Mouse (Mus musculus) liver, embryonic 12.5 days (tissue): Measurements from ENCODE around the gene Gm28374. TPM values are rescaled to one million over a fixed set of nuclear protein-coding genes. Genes with fewer than 3 reads are reported as not detected.

Experiments
- ATAC-seq: fragments of 200-750 bp; cut with Nextera tagmentation; 2 replicates; pipeline ENCODE4 v1.8.0; 2017; ENCODE audit warnings: moderate number of reproducible peaks, mild to moderate bottlenecking, moderate library complexity
- H3K27ac ChIP-seq: fragments of 300-500 bp; sonication (generic); 2 replicates; pipeline ENCODE4 v1.5.1; 2016; ENCODE audit warnings: mild to moderate bottlenecking
- H3K27me3 ChIP-seq: fragments of 300-500 bp; sonication (generic); replicated peaks from 2 replicates; pipeline ENCODE4 v1.6.1; 2016; ENCODE audit warnings: mild to moderate bottlenecking, moderate library complexity
- H3K36me3 ChIP-seq: fragments of 300-500 bp; sonication (generic); 2 replicates; pipeline ENCODE4 v1.6.1; 2016; ENCODE audit warnings: mild to moderate bottlenecking, moderate library complexity
- H3K4me1 ChIP-seq: fragments of 300-500 bp; sonication (generic); 2 replicates; pipeline ENCODE4 v1.6.1; 2016
- H3K4me2 ChIP-seq: fragments of 300-500 bp; sonication (generic); 2 replicates; pipeline ENCODE4 v1.6.1; 2016; ENCODE audit warnings: mild to moderate bottlenecking, moderate library complexity
- H3K4me3 ChIP-seq: fragments of 300-500 bp; sonication (generic); 2 replicates; pipeline ENCODE4 v1.5.1; 2016; ENCODE audit warnings: mild to moderate bottlenecking, moderate library complexity
- H3K9ac ChIP-seq: fragments of 300-500 bp; sonication (generic); 2 replicates; pipeline ENCODE4 v1.6.1; 2016; ENCODE audit warnings: mild to moderate bottlenecking, moderate library complexity
- H3K9me3 ChIP-seq: fragments of 300-500 bp; sonication (generic); replicated peaks from 2 replicates; pipeline ENCODE4 v1.6.1; 2016; ENCODE audit warnings: mild to moderate bottlenecking, moderate library complexity
- WGBS: fragments of 180-500 bp; shearing (Covaris S2); methylation state at CpG from one replicate; pipeline ENCODE4 v1.1.7; 2016; ENCODE audit not compliant: insufficient replicate concordance; 5-methylcytosine and 5-hydroxymethylcytosine counted together
- polyA plus RNA-seq: library from polyadenylated mRNA; unstranded; fragments of >200 nt; fragmentation: Nextera tagmentation; extraction: Ambion mirVana; gene quantifications from 2 replicates; pipeline ENCODE4 v1.2.1, GENCODE M21; 2016

Gene Gm28374
- polyA plus RNA-seq, 1 experiment from 2014 or later, result 0.37 TPM

DNA sequence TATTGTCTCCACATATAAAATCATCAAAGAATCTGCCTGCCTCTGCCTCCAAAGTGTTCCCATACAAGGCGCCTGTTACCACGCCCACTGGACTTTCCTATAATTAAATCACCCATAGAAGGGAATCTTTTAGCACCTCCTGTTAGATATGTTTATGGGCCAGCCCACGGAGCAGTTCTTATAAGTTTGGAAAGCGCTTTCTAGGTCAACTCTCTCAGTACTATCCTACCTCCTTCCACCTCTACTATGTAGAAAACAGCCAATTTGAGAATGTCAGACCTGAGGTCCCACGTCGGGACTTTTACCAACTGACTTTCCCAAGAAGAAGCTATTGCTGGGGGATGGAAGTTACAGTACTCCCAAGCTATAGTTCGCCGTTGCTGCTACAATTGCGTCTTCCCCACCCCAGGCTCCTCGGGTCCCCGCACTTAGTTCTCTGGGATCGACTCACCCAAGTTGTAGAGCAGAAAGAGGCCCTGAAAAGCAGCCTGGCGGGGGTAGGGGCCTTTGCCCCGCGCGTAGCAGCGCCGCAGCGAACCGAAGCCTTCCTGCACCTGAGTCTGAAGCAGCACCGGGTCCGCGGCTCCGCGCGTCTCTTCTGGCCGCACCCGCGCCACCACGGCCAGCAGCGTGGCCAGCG is 35.4 kb upstream of the Gm28374 start:
- ATAC-seq, result no peak
- Histone ChIP-seq H3K9me3 (no peaks in the 10 kb centered on the region), H3K4me2 (peak overlapping the region; percentile 95), H3K4me1 (peaks cover 31% of the 10 kb centered on the region), H3K27ac (peak overlapping the region; percentile 97), H3K36me3 (peaks cover 64% of the 10 kb centered on the region), H3K9ac (peak overlapping the region; percentile 88), H3K27me3 (no peaks in the 10 kb centered on the region), H3K4me3 (peak overlapping the region; percentile 79)
- 2% methylated on average over 32 of the region's 32 CpGs for WGBS

DNA sequence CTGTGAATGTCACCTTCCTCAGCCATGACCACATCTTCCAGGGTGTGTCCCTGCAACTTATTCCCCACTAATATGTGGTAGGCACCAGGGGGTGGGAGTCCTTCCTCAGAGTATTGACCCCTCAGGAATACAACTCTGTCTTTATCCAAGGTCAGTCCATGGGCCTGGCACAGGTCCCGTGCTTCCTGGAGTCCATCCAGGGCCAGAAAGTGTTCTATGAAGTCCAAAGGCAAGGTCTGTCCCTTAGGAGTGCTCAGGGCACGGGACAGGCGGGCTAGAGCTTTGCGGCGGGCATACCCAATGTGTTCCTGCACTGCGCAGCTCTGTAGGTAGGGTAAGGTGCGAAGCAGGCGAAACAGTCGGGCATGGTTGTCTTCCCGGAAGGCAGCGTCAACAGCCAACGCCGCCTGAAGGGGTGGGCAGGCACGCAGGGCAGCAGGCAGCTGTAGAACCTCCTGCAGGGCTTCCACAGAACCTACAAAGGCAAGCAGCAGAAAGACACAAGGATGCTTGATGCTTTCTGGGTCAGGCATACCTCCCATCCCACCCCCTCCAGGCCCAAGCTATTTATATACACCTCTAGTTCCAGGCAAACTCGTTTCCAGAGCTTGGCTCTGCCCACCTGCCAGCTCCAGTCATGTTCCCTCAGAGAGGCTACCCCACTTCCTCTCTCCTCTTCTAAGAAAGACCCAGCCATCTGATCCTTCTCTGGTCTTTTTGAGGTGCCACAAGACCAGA is 34.2 kb upstream of the Gm28374 start:
- H3K36me3 ChIP-seq, result peaks cover 56% of the 10 kb centered on the region
- H3K27me3 ChIP-seq, result no peaks in the 10 kb centered on the region
- ATAC-seq, result no peak
- H3K9ac ChIP-seq, result peak overlapping the region; percentile 88
- peak overlapping the region; percentile 79 for H3K4me3 ChIP-seq
- H3K4me2 ChIP-seq, result peak overlapping the region; percentile 95
- H3K27ac ChIP-seq, result no peak overlapping the region
- 86% methylated on average over 15 of the region's 15 CpGs for whole genome bisulfite sequencing
- no peaks in the 10 kb centered on the region for H3K9me3 ChIP-seq
- H3K4me1 ChIP-seq, result peaks cover 26% of the 10 kb centered on the region

DNA sequence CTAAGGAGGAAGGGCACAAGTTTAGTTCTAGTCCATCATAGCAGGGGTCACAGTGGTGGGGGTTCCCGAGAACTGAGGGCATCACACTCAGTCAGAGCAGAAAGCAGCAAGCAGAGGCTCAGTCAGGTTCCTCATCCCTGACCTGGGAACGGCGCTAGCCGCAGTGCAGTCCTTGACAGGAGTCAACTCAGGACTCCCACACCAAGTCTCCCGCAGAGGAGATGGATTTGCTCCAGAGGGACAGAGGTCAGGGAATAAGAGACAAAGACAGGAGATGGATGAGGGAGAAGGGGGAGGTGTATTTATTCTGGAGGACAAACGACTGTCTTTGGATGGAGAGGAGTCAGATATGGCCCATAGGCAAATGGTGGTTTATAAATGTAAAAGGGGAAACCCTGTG is 31.1 kb upstream of the Gm28374 start:
- 71% methylated on average over 6 of the region's 6 CpGs for WGBS

DNA sequence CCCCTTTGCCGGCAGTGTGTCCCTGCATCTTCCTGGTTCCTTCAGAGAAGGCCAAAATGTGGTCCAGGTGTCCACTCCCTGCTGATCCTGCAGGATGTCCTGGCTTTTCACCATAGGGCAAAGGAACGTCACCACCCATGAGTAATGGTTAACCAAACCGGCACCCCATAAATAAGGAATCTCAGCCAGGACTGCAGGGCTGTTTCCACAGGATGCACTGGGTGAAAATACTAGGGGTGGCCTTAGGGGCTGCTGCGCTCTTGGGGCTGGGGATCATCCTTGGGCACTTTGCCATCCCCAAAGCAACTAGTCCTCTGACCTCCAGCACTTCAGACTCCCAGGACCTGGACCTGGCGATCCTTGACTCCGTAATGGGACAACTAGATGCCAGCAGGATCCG is 23.5 kb upstream of the Gm28374 start, which contains the start of gene Naaladl1:
Gene Naaladl1 (plus strand): TSS at position 197 of the 400 bp plus-strand sequence.
- 87% methylated on average over 7 of the region's 7 CpGs for WGBS
- no peak within 1 kb of the TSS for H3K4me3 ChIP-seq
- H3K9me3 ChIP-seq, result no peaks in the 10 kb centered on the region
- H3K36me3 ChIP-seq, result no peaks in the 10 kb centered on the region
- H3K4me2 ChIP-seq, result no peak within 1 kb of the TSS; the same call in 1 of the 2 replicates
- H3K27ac ChIP-seq, result 0 out of 2 replicates have a peak within 1 kb of the TSS, but pooled peaks have one; percentile 8
- H3K27me3 ChIP-seq, result no peaks in the 10 kb centered on the region
- ATAC-seq, result no peak
- no peak within 1 kb of the TSS for H3K9ac ChIP-seq
- peaks cover 43% of the 10 kb centered on the region for H3K4me1 ChIP-seq

More for the DNA sequence above, 31.1 kb upstream of the Gm28374 start:
- H3K4me2 ChIP-seq, result no peak overlapping the region
- H3K27me3 ChIP-seq, result no peaks in the 10 kb centered on the region
- no peak overlapping the region for H3K4me3 ChIP-seq
- peaks cover 36% of the 10 kb centered on the region for H3K36me3 ChIP-seq
- peaks cover 18% of the 10 kb centered on the region for H3K4me1 ChIP-seq
- H3K9me3 ChIP-seq, result no peaks in the 10 kb centered on the region
- no peak for ATAC-seq
- no peak overlapping the region for H3K27ac ChIP-seq
- no peak overlapping the region for H3K9ac ChIP-seq

DNA sequence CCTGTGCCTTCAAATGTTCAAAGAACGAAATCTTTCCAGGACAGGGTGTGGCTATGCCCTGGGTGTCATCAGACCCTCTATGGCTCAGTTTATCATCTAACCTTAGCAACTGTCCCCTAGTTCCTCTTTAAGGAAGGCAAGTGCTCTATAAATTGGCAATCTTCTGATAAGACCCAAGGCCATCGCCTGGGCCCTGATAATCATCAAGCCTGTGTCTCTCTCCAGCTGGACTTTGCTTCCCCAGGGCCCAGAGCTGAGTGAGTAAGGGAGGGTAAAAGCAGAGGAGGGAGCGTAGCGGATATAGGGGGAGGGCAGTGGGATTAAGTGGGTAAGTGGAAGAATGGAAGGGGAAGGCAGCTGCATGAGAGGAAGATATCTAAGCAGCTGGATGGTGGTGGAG is 22.4 kb upstream of the Gm28374 start:
- Histone ChIP-seq H3K4me2 (no peak overlapping the region), H3K27me3 (no peaks in the 10 kb centered on the region), H3K36me3 (peaks cover 8% of the 10 kb centered on the region; the same call in 1 of the 2 replicates), H3K27ac (0 out of 2 replicates have a peak overlapping the region, but pooled peaks have one; percentile 8), H3K9me3 (no peaks in the 10 kb centered on the region), H3K9ac (no peak overlapping the region), H3K4me1 (peaks cover 51% of the 10 kb centered on the region), H3K4me3 (no peak overlapping the region)
- 28% methylated on average over 4 of the region's 4 CpGs for WGBS
- ATAC-seq, result no peak

DNA sequence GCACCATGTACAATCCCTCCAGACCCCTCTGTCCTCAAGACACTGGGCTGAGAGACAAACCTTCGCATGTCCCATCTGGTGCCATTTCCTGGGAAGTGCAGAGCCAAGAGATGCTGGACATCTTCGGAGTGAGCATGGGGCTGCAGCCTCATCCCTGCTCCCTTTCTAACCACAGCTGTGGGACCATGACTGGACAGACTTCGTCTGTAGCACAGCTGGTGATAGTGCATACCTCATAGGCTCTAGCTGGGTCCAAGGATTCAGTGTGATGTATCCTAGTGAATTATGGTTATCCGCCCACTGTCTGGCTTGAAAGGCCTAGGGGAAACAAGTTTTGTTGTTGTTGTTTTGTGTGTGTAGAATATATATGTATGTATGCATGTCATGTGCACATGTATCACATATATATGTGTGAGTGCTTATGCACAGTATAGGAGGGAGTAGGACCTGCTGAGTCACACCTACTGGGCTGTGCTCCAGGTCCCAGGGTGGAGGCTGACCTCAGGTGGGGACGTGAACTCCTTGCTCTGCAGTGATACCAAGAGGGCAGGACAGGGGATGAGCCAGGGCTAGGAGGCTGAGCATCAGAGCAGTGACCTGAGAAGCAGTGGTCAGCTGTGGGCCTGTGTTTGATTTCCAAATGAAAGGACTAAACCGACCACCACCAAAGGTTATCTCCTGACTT is 20.3 kb upstream of the Gm28374 start:
- Histone ChIP-seq H3K36me3 (peaks cover 28% of the 10 kb centered on the region), H3K9ac (no peak overlapping the region), H3K4me2 (no peak overlapping the region), H3K9me3 (no peaks in the 10 kb centered on the region), H3K4me1 (peaks cover 53% of the 10 kb centered on the region), H3K27ac (peak overlapping the region; percentile 52), H3K27me3 (no peaks in the 10 kb centered on the region), H3K4me3 (no peak overlapping the region)
- WGBS, result 68% methylated on average over 6 of the region's 6 CpGs
- peak; percentile 87 for ATAC-seq

DNA sequence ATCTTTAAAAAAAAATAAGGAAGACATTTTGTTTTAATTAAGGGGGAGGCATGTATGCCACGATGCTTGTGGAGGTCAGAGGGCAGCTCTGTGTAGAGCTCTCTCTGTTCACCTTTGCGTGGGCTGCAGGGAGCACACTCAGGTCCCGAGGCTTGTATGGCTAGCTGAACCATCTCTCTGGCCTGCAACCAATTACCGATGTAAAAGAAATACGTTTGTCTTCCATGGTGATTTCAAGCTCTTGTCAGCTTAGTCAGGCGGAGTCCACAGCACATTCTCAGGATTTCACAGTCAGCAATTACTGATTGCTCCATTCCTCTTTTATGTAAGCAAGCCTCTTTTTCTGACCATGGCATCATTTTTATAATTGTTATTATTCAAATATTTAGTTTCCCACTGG is 19.1 kb upstream of the Gm28374 start:
- H3K27me3 ChIP-seq, result no peaks in the 10 kb centered on the region
- H3K9me3 ChIP-seq, result no peaks in the 10 kb centered on the region
- peaks cover 34% of the 10 kb centered on the region for H3K36me3 ChIP-seq
- H3K27ac ChIP-seq, result no peak overlapping the region
- 76% methylated on average over 6 of the region's 6 CpGs for WGBS
- no peak overlapping the region for H3K4me3 ChIP-seq
- H3K4me1 ChIP-seq, result peaks cover 50% of the 10 kb centered on the region
- H3K9ac ChIP-seq, result no peak overlapping the region
- ATAC-seq, result no peak
- H3K4me2 ChIP-seq, result no peak overlapping the region

DNA sequence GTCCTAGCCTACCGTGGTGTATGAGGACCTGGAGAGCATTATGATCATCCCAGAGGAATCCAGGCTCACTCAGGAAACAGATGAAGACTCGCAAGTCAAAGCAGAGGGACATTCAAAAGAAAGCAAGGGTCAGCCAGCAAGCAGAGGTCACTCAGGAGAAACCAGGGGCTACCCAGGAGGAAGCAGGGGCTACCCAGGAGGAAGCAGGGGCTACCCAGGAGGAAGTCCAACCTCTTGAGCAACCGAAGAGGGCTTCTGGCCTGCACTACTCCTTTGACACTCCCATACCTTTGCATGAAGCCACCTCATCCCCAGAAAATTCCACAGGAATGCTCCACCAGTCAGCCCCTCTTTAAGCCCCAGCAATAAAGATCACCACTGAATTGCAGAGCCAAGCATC is 15.8 kb upstream of the Gm28374 start:
- Histone ChIP-seq H3K36me3 (peaks cover 67% of the 10 kb centered on the region), H3K27ac (no peak overlapping the region), H3K4me2 (no peak overlapping the region), H3K9ac (no peak overlapping the region), H3K4me1 (peaks cover 28% of the 10 kb centered on the region), H3K9me3 (no peaks in the 10 kb centered on the region), H3K4me3 (no peak overlapping the region), H3K27me3 (no peaks in the 10 kb centered on the region)
- ATAC-seq, result no peak
- 58% methylated on average over 3 of the region's 3 CpGs for WGBS

DNA sequence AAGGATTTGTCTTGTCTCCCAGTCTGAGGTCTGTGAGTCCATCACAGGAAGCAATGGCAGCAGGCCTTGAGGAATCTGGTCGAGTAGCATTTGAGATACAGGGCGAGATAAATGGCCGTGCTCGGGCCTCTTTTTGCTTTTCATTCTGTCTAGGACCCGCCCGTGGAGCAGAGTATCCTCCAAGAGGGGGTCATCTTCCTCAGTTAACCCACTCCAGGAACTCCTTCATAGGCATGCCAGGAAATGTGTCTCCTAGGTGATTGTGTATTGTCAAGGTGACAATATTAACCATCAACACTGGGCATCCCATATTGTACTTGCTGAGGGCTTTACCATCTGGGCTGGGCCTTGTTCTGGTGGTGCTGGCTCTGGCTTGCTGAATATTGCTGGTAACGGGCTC is 12.1 kb upstream of the Gm28374 start, which contains the start of gene AC131692.1:
Gene AC131692.1 (plus strand): TSS at position 301 of the 400 bp plus-strand sequence.
- H3K4me1 ChIP-seq, result peaks cover 4% of the 10 kb centered on the region; the same call in 1 of the 2 replicates
- no peak within 1 kb of the TSS for H3K4me3 ChIP-seq
- WGBS, result 82% methylated on average over 7 of the region's 7 CpGs
- no peak for ATAC-seq
- H3K27ac ChIP-seq, result no peak within 1 kb of the TSS
- H3K9ac ChIP-seq, result no peak within 1 kb of the TSS
- no peak within 1 kb of the TSS for H3K4me2 ChIP-seq
- no peaks in the 10 kb centered on the region for H3K9me3 ChIP-seq
- peaks cover 93% of the 10 kb centered on the region for H3K36me3 ChIP-seq
- no peaks in the 10 kb centered on the region for H3K27me3 ChIP-seq

DNA sequence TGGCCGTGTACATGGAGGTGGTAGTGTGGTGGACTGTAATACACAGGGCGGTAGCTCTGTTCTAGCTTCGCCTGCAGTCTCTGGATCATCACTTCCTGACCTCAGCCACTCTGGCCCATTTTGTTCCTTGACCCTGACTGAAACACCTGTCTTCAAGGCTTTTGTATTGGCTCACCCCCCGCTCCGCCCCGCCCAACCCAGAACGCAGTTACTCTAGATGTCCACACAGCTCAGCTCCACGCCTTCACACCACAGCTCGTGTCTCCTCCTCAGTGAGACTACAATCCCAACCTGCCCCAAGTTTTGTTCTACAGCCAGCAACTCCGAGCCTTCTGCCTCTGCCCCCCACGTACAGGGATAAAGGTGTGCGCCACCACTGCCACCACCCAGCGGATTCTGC is 6.8 kb upstream of the Gm28374 start:
- H3K36me3 ChIP-seq, result peaks cover 81% of the 10 kb centered on the region
- no peak overlapping the region for H3K4me3 ChIP-seq
- no peak overlapping the region for H3K4me2 ChIP-seq
- WGBS, result 92% methylated on average over 13 of the region's 13 CpGs
- H3K27me3 ChIP-seq, result no peaks in the 10 kb centered on the region
- H3K27ac ChIP-seq, result no peak overlapping the region
- no peaks in the 10 kb centered on the region for H3K9me3 ChIP-seq
- peaks cover 23% of the 10 kb centered on the region for H3K4me1 ChIP-seq
- ATAC-seq, result no peak
- no peak overlapping the region for H3K9ac ChIP-seq

DNA sequence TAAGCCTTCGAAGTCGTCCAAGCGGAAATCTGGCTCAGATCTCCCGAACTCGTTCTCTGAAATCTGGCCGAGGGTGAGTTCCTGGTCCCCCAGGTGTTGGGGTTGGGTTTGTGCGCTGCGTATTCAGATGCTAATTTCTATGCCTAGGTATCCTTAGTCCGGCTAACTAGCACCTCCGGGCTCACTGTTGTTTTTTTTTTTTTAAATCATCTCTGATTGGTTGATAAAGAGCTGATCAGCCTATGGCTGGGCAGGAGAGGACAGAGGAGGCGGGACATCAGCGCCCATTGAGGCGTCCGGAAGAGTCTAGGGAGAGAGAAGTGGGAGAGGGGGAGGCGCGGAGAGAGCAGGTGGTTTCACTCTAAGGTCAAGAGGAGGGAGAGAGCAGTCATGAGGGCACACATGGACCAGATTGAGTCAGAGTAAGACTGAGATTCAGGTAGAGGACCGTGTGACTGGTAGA is 3.4 kb upstream of the Gm28374 start:
- Histone ChIP-seq H3K36me3 (peaks cover 76% of the 10 kb centered on the region), H3K27me3 (no peaks in the 10 kb centered on the region), H3K4me2 (peak overlapping the region; percentile 89), H3K9me3 (no peaks in the 10 kb centered on the region), H3K9ac (peak overlapping the region; percentile 86), H3K4me1 (peaks cover 34% of the 10 kb centered on the region), H3K27ac (peak overlapping the region; percentile 91), H3K4me3 (peak overlapping the region; percentile 82)
- WGBS, result 0% methylated on average over 17 of the region's 17 CpGs
- ATAC-seq, result peak; percentile 79
